Mouse (Mus musculus) gastrocnemius, postnatal 14 days (tissue): Measurements from ENCODE around the gene Nmral1. TPM values are rescaled to one million over a fixed set of nuclear protein-coding genes. Genes with fewer than 3 reads are reported as not detected.
A peak's percentile ranks its signal among the peaks of the same experiment; 100 is the strongest.

Source experiments
- DNase-seq: peaks from one replicate; pipeline ENCODE4 v3.0.0; 2021; ENCODE audit warnings: mixed read lengths
- intact Hi-C: fragments of 180-260 bp; cut with DNase I; formaldehyde crosslinking; loops from one replicate; pipeline ENCODE4 v1.15.1; 2025; ENCODE audit warnings: low total_unique reads
- total RNA-seq, 2 experiments: library from RNA; stranded (reverse); gene quantifications; 2 replicates each; pipeline ENCODE4 v1.2.3; 2021

Nmral1 gene
- total RNA-seq, 2 experiments from 2014 or later = 4.5 to 5.2 TPM

DNA sequence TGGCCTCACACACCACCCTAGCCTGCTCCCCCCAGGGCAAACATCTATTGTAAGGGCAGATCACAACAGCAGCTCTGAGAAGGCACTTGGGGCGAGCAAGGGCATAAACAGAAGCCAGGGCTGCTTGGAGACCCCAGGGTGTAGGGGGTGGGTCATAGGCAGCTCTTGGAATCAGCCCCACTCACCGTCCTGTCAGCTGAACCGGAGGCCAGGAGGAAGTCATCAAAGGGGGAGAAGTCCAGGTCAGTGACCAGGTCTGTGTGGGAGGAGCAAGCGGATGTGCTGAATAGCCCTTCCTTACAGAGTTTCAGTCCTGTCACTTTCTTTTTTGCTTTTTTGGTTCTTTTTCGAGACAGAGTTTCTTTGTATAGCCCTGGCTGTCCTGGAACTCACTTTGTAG, 48.8 kb downstream of the Nmral1 start:
- intact Hi-C loops = no loop called here
- no peak for DNase-seq

DNA sequence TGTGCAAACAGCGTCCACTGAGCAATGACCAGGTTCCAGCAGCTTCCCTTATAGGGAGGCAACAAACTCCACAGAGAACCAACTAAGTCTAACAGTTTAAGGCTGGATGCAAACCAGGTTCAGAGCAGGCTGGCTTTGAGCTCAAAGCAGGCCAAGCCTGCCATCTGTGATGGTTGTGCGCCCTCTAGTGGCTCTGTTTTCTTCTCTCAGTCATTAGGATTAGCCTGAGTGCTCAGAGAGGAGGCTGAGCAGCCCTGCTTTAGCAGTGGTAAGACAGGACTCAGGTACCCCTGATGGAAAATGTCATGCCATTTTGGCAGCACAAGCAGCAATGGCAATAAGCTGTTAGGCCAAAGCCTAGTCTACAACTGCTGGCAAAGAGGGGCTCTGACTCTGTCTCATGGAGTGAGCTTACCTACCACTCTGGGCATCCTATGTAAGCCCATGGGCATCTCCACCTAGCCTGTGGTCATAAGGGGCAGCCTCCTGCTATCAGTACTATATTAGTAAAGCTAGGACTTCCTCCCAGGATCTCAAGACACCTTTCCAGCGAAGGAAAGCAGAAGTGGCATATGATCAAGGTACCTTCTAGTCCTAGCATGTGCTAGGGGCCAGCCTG, 51.9 kb downstream of the Nmral1 start:
- peak; percentile 85 for DNase-seq
- intact Hi-C loops = loop anchor here (5.0 to 10.0 kb wide), 2 partner anchors 35 to 102 kb away; no protein-coding TSS in a partner anchor

DNA sequence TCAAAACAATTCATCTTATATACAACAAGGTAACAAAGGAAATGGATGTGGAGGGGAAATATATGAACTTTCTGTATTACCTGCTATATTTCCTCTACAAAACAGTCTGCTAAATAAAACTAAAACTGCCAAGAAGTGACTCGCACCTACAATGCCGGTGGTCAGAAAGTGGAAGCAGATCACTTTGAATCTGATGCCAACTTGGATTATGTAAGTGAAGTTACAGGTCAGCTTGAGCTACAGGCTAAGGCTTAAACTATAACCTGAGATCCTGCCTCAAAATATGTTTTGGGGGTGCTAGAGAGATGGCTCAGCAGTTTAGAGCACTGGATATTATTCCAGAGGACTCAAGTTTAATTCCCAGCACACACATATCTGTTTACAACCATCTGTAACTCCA, 53.4 kb downstream of the Nmral1 start:
- DNase-seq = no peak
- intact Hi-C loops = loop anchor here (5.0 to 10.0 kb wide), 2 partner anchors 33 to 101 kb away; no protein-coding TSS in a partner anchor

DNA sequence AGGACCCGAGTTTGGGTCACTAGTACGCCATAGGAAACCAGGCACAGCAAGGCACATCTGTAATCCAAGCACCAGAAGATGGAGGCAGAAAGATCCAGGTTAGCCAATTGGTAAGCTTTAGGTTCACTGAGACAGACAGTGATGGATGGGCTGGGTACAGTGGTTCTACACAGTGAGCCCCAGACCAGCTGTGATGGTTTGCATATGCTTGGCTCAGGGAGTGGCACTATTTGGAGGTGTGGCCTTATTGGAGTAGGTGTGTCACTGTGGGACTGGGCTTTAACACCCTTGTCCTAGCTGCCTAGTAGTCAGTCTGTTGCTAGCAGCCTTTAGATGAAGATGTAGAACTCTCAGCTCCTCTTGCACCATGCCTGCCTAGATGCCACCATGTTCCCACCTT, 55.4 kb downstream of the Nmral1 start:
- intact Hi-C loops = loop anchor here (10.0 kb wide), 1 partner anchor 99 kb away; no protein-coding TSS in a partner anchor
- DNase-seq = no peak

GRCm38 (mm10) chr16:4661605-4662004, 57.6 kb downstream of the Nmral1 start:
- no peak for DNase-seq
- intact Hi-C loops = loop anchor here (10.0 kb wide), 1 partner anchor 97 kb away; no protein-coding TSS in a partner anchor

Other genes with a start within 250 kb of the Nmral1 start
- gene Srl, start 177.5 kb downstream of the Nmral1 start, total RNA-seq = 1,000 to 10,000 TPM; 1,512 to 1,606 TPM
- 1 to 10 TPM; 4.1 to 4.4 TPM for gene Tfap4, start 159.5 kb downstream of the Nmral1 start, total RNA-seq
- gene Glis2, start 124.6 kb downstream of the Nmral1 start, total RNA-seq = 10 to 100 TPM; 11.8 to 15.2 TPM
- gene Pam16, start 94.4 kb downstream of the Nmral1 start, total RNA-seq = 10 to 100 TPM; 68.0 to 74.9 TPM
- 1 to 10 TPM; 7.6 to 8.4 TPM for gene Vasn, start 79.4 kb downstream of the Nmral1 start, total RNA-seq
- 100 to 1,000 TPM in 1 of 2 experiments, 10 to 100 TPM in 1; 88.0 to 100 TPM for gene Dnaja3, start 79.4 kb downstream of the Nmral1 start, total RNA-seq
- gene Coro7, start 39.6 kb downstream of the Nmral1 start, total RNA-seq = 10 to 100 TPM; 13.9 to 17.8 TPM
- gene Hmox2, start 7.0 kb upstream of the Nmral1 start, total RNA-seq = 10 to 100 TPM; 41.8 to 44.5 TPM
- 10 to 100 TPM; 61.9 to 62.7 TPM for gene Cdip1, start 70.9 kb upstream of the Nmral1 start, total RNA-seq
- not detected for gene 4930562C15Rik, start 116.1 kb upstream of the Nmral1 start, total RNA-seq
- 10 to 100 TPM; 25.2 to 26.1 TPM for gene Ubald1, start 161.0 kb upstream of the Nmral1 start, total RNA-seq
- 10 to 100 TPM; 46.7 to 51.9 TPM for gene Mgrn1, start 166.9 kb upstream of the Nmral1 start, total RNA-seq
- gene Nudt16l1, start 219.4 kb upstream of the Nmral1 start, total RNA-seq = 10 to 100 TPM; 23.3 to 23.8 TPM
- 10 to 100 TPM in 1 of 2 experiments, 1 to 10 TPM in 1; 9.9 to 10.7 TPM for gene Anks3, start 244.8 kb upstream of the Nmral1 start, total RNA-seq